In the genomic region with DNA sequence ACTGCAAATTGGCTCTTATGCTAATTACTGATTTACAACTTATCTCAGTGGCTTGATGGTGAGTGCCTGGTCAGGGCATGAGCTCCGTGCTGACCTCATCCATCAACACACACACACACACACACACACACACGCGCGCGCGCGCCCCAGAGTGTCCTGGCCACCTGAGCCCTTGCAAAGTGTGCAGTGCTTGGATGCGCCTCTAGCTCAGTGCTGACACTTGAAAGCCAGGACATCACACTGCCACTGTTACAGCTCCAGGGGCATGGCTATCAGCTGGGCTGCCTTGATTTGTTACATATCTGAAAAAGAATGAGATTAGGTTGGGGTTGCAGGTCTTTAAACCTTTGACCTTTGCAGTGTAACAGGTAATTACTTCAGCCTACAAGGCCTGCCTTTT, we compare ENCODE assay signal across 16 mouse cellular contexts.
A peak's percentile ranks its signal among the peaks of the same experiment; 100 is the strongest.
DNase-seq lines count a peak whose midpoint lies in the region; ATAC-seq lines count a peak whose summit lies in the region.
"Had no signal": no experiment of that assay in that cellular context is flagged by ENCODE, and none has a peak within 500 bp of the region (broad histone marks: within the 10 kb centered on the region; RNA-seq: fewer than 3 reads in every experiment).

No protein-coding gene starts in this region.

- peak; percentile 12; the same call in 1 of the 2 replicates for ATAC-seq in forebrain, embryonic 13.5 days
- ATAC-seq in forebrain, embryonic 14.5 days = no peak
- ATAC-seq in hindbrain, embryonic 15.5 days (ENCODE audit: low FRiP score, low read depth) = 0 out of 2 replicates have a peak, but pooled peaks have one; percentile 29
- ATAC-seq in midbrain, embryonic 16.5 days = peak; percentile 9; the same call in 1 of the 2 replicates

- H3K4me3 ChIP-seq in forebrain, embryonic 13.5 days = no peak overlapping the region
- H3K4me3 ChIP-seq in forebrain, embryonic 14.5 days (ENCODE audit: low read depth, low read length) = no peak overlapping the region
- H3K4me3 ChIP-seq in hindbrain, embryonic 15.5 days = no peak overlapping the region
- H3K4me3 ChIP-seq in midbrain, embryonic 16.5 days (ENCODE audit: low read depth, low read length) = no peak overlapping the region
- H3K4me3 ChIP-seq: heart, embryonic 13.5 days; myocyte had no signal

- no peaks in the 10 kb centered on the region for H3K9me3 ChIP-seq in forebrain, embryonic 13.5 days (replicated peaks)
- H3K9me3 ChIP-seq in forebrain, embryonic 14.5 days (replicated peaks; ENCODE audit: control insufficient read depth, low read length) = no peaks in the 10 kb centered on the region
- H3K9me3 ChIP-seq in hindbrain, embryonic 15.5 days = no peaks in the 10 kb centered on the region
- no peaks in the 10 kb centered on the region for H3K9me3 ChIP-seq in midbrain, embryonic 16.5 days (replicated peaks; ENCODE audit: control insufficient read depth, low read length, poor library complexity, severe bottlenecking)
- H3K9me3 ChIP-seq: heart, embryonic 13.5 days had no signal

- no peak for DNase-seq in forebrain, embryonic 14.5 days (ENCODE audit: low spot score)
- peak; percentile 69 for DNase-seq in embryo, embryonic 10.5 days (ENCODE audit: low spot score)
- no peak for DNase-seq in spleen, postnatal 14 days (ENCODE audit: low spot score in 2 of 2)
- DNase-seq in layer of hippocampus, postnatal 36 days = no peak
- no peak for DNase-seq in kidney, postnatal 14 days
- DNase-seq: adrenal gland, postnatal 25 days; cerebellum, adult 11-12 months; gastrocnemius, postnatal 14 days; lung, postnatal 14 days; thymus, adult 18-20 months had no signal

- H3K27me3 ChIP-seq in forebrain, embryonic 13.5 days = no peaks in the 10 kb centered on the region
- no peaks in the 10 kb centered on the region for H3K27me3 ChIP-seq in forebrain, embryonic 14.5 days (replicated peaks; ENCODE audit: control insufficient read depth, insufficient read depth, low read length)
- H3K27me3 ChIP-seq in hindbrain, embryonic 15.5 days = no peaks in the 10 kb centered on the region
- H3K27me3 ChIP-seq in midbrain, embryonic 16.5 days (ENCODE audit: control insufficient read depth, insufficient read depth, low read depth, low read length) = no peaks in the 10 kb centered on the region
- H3K27me3 ChIP-seq: heart, embryonic 13.5 days had no signal

- H3K36me3 ChIP-seq in forebrain, embryonic 13.5 days (ENCODE audit: poor library complexity, severe bottlenecking) = no peaks in the 10 kb centered on the region
- no peaks in the 10 kb centered on the region for H3K36me3 ChIP-seq in forebrain, embryonic 14.5 days (ENCODE audit: control insufficient read depth, insufficient read depth, low read length)
- no peaks in the 10 kb centered on the region for H3K36me3 ChIP-seq in hindbrain, embryonic 15.5 days
- H3K36me3 ChIP-seq in midbrain, embryonic 16.5 days (ENCODE audit: control insufficient read depth, insufficient read depth, low read length) = no peaks in the 10 kb centered on the region
- H3K36me3 ChIP-seq: heart, embryonic 13.5 days had no signal

- H3K4me1 ChIP-seq in forebrain, embryonic 13.5 days = peaks cover 77% of the 10 kb centered on the region
- peaks cover 70% of the 10 kb centered on the region for H3K4me1 ChIP-seq in forebrain, embryonic 14.5 days (ENCODE audit: control insufficient read depth, insufficient read depth, low read length)
- H3K4me1 ChIP-seq in hindbrain, embryonic 15.5 days (replicated peaks) = peaks cover 77% of the 10 kb centered on the region
- H3K4me1 ChIP-seq in midbrain, embryonic 16.5 days (ENCODE audit: control insufficient read depth, insufficient read depth, low read length) = peaks cover 68% of the 10 kb centered on the region

- H3K27ac ChIP-seq in forebrain, embryonic 13.5 days = no peak overlapping the region
- H3K27ac ChIP-seq in forebrain, embryonic 14.5 days (ENCODE audit: low read depth, low read length) = no peak overlapping the region
- no peak overlapping the region for H3K27ac ChIP-seq in hindbrain, embryonic 15.5 days (replicated peaks)
- no peak overlapping the region for H3K27ac ChIP-seq in midbrain, embryonic 16.5 days (ENCODE audit: low read length)
- H3K27ac ChIP-seq: heart, embryonic 13.5 days; liver, embryonic 14.5 days had no signal

- 57% methylated on average over 8 of the region's 8 CpGs for WGBS in forebrain, embryonic 13.5 days
- WGBS in forebrain, embryonic 14.5 days = 64% methylated on average over 8 of the region's 8 CpGs
- 41% methylated on average over 8 of the region's 8 CpGs for WGBS in hindbrain, embryonic 15.5 days
- WGBS in midbrain, embryonic 16.5 days = 52% methylated on average over 8 of the region's 8 CpGs

- no peak overlapping the region for H3K4me2 ChIP-seq in forebrain, embryonic 13.5 days
- no peak overlapping the region for H3K4me2 ChIP-seq in forebrain, embryonic 14.5 days (ENCODE audit: low read length)
- no peak overlapping the region for H3K4me2 ChIP-seq in hindbrain, embryonic 15.5 days
- no peak overlapping the region for H3K4me2 ChIP-seq in midbrain, embryonic 16.5 days (ENCODE audit: low read length)
- H3K4me2 ChIP-seq: heart, embryonic 13.5 days had no signal

- no peak overlapping the region for H3K9ac ChIP-seq in forebrain, embryonic 13.5 days
- no peak overlapping the region for H3K9ac ChIP-seq in forebrain, embryonic 14.5 days (ENCODE audit: low read length)
- no peak overlapping the region for H3K9ac ChIP-seq in hindbrain, embryonic 15.5 days
- no peak overlapping the region for H3K9ac ChIP-seq in midbrain, embryonic 16.5 days (ENCODE audit: low read depth, low read length)
- H3K9ac ChIP-seq: heart, embryonic 13.5 days; liver, embryonic 14.5 days had no signal
